Mouse (Mus musculus): ENCODE data around the gene Tmed10. TPM values are rescaled to one million over a fixed set of nuclear protein-coding genes. Genes with fewer than 3 reads are reported as not detected.

Gene Tmed10
- polyA plus RNA-seq, 3 experiments from 2014 or later: 186 to 239 (median 213) TPM

DNA sequence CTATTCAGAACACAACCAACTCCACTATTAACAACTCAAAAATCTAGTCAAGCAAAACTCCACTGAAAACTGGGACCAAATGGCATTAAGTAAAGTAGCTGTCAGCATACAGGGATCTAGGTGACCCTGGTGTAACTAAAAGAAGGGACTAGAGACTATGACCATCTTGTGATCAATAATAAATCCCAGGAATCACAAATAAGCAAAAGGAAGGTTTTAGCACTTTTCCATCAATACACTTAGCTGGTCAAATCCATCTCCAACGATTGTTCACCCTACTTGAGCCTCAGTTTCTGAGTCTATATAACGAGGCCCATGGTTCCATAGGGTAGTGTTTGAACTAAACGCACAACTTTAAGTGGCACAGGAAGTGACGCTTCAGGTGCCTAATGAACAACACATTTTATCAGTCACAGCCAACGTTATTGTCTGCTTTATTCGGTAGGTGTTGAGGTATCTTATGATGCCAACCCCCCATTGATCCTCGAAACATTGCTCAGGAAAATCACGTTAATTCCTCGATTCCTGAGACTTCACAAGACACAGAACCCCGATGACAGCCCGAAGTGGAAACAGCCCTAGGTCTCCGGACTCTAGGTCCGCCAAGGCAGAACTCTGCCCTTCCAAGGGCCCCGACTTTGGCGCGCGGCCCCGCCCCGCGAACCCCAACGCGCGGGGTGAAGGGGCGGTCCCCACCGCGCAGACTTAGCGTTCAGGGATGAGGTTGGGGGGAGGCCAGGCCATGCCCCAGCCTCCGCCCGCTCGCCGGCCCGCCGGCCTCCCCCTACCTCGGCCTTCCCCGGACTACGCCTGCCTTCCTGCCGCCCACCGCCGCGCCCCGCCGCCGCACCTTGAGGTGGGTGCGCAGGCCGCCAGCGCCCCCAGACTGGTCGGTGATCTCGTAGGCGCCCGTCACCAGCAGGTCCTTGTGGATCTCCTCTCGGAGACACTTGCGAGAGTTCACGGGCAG, 771 bp downstream of the Tmed10 start:
- peak; percentile 58 for ATAC-seq

DNA sequence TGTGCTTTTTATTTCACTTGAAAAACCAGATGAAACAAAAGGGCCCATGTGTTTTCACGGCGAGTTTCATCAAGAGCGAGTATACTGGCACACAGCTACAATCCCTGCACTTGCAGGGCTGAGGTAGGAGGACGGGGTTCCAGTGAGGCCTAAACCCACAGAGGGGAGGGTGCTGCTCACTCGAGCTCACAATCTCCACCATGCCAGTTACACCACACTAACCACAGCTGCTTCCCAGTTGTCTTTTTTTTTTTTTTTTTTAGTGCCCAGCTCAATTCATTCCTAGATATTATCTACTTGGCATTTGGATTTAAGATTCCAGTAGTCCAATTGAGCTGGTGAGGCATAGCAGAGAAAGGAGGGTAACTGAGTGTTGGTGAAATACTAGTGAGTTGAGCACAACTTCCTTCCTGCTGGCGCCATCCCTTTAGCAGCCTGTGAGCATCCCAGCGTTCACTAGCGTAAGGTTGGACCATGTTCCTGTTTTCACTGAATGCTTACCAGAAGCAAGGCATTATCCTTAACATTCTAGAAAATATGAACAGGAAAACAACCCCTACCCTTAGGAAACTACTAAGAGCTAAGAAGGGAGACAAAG, 2.5 kb downstream of the Tmed10 start:
- ATAC-seq: no peak

DNA sequence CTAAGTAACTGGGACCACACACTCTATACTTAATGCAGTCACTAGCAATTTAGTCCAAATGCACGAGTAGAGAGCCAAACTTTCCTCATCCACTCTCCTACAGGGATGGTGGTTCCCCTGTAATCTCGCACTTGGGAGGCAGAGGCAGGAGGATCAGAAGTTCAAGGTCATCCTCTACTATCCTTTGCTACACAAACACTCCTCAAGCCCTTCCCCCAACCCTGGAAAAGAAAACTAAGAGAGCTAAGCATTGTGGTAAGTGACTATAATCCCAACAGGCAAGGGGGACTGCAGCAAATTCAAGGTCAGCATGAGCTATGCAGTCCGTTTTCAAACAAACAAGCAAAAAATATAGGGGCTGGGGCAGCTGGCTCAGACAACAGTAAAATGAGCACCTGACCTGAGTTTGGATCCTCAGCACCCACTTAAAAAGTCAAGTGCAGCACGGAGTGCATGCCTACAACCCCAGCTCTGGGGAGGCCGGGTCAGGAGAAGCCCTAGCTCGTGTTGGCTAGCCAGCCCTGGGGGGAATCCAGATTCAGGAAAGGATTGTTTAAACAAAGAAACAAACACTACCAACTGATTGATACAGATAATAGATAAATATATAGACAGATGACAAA, 6.1 kb downstream of the Tmed10 start:
- ATAC-seq: no peak

DNA sequence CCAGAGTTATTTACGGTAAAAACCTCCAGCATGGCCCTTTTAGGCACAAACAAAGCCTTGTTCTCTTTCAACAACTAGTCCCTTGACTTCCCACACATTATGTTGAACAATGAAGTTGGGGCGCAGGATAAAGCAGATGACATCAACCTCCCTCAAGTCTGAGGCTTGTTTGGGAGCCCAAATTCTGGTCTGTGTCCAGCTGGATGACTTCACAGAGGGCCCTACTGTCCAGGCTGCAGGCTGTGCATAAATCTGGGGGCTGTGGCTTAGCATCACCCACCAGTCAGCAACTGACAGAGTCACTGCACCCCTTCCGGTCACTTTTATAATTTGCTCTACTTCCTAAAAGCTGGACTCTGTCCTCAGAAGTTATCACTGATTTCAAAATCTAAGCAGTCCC, 8.4 kb downstream of the Tmed10 start:
- ATAC-seq: no peak

DNA sequence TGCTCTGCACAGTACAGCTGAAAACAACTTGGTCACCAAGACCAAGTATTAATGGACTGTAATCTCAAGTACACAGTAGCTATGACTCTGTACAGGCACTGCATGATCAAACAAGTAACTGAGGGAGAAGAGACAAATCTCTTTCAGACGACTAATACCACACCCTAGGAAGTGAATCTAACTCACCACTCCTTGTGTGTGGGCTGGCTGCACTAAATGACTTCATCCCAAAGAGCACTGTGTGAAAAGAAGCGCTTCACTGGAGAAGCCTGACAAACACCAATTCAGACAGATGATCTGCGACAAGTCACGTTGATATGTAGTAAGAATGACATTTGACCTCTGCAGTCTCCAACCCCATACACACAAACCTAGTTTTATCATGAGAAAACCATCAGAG, 12.1 kb downstream of the Tmed10 start:
- ATAC-seq: no peak

DNA sequence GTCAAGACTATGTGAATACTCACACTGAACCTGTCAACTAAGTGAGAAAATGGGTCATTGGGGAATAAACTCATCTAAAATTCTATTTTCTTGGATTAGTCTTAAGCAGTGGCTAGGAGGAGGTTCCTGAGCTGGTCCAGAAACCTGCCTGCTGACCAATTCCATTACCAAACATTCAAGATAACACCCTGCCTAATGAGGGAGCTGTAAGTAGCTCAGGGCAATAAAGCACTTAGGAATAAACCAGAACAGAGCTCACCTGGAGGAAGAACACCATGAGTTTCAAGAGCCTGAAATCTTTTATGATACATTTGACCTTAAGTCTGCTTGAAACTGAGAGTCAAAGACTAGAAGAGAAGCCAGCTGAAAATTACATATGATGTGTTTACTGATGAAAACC, 13.1 kb downstream of the Tmed10 start:
- ATAC-seq: no peak

DNA sequence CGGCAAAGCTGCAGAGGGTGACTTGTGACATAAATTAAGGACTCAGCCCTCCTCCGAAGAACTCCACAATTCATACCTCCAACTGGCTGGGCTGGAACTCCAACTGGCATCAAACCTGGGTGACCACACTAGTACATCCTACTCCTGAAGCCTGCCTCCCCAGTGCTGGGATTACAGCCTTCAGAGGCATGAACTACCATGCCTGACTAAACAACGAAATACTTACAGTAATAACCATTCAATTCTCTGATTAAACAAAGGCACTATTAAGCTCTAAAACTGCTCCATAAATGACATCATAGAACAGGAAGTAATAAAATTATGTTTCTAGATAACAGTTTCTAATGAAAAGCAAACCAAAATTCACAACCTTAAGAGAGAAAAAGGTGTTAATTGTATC, 13.5 kb downstream of the Tmed10 start:
- no peak for ATAC-seq

DNA sequence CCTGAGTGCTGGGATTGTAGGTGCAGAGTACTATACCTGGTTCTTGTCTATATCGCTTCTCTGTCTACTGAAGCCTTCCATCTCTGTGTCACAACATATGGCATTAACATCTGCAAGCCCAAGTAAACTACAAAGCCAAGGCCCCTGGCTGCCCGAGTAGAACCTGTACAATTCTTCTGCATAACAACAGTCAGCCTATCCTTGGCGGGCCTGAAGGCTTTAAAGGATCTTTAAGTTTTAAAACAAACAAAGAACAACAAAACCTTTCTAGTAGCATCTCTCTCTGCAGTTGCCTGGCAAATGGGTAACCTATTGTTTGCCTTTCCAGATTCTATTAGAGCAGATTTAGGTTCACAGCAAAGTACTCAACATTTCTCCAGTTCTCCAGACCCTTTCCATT, 20.6 kb downstream of the Tmed10 start:
- no peak for ATAC-seq

DNA sequence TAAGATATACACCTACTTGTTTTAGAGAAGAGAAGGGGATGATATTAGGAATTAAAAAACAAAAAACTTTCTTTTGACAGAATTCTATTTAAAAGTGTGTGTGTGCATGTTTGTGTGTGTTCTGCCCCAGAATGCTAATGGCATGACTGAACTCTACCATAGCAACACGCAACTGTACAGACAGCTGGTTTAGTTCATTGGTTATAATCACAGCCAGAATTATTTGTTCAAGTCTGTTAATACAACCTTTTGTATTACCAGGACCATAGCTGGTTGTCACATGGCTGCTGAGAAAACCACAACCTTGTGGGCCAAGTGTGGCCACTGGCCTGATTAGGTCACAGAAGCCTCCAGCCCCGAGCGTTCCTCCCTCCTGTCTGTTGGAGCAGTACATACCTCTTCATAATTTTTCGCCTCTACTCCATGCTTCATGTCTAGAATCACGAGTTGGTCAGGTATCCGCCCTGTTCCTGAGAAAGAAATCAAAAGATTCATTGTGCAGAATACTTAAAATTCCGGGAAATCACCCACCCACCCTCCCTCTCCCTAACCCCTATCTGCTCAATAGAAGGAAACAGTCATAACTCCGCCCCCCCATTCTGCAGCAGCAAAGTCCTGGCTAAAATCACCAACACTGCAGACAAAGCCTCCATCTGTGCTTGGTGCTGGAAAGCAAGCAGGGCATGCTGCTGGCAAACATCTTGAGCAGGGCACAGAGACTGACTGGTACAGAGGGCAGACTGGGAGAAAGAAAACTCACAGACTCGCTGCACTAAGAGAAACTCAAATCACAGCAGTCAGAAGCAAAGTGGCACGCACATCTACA, 24.0 kb downstream of the Tmed10 start:
- ATAC-seq: no peak

DNA sequence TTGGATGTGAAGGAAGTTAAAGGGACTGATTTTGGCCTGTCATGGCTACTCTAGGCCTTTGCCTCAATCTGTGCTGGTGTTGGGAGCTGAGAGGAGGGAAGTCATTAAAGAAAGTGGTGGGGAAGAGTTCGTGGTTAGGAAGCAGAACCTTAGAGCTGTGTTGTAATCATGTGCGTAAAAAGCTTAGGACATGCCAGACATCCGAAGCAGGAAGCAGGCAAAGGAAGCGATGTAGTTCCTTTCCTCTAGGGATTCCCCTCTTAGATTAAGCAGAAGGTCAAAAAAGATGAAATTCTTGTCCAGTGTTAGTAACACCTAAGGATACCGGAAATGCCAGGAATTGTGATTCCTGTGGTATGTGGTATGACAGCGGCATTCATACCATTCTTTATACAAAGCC, 26.3 kb downstream of the Tmed10 start:
- ATAC-seq: no peak

DNA sequence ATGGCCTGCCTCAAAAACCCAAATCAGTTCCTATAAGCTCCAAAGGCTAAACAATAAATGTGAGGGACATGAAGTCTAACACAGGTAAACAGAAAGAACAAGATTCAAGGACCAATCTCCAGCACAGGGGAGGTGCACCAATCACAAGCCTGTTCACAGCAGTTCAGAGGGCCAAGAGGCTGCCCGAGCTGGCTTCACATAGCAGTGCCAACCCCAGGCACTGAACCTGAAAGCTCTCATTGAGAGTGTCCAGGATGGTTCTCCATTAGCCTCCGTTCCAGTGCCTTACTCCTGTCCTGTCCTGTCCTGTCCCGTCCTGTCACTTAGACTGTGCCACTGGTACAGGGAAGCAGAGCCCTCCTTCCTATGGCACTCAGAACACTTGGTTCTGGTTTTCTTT, 27.5 kb downstream of the Tmed10 start:
- ATAC-seq: no peak

DNA sequence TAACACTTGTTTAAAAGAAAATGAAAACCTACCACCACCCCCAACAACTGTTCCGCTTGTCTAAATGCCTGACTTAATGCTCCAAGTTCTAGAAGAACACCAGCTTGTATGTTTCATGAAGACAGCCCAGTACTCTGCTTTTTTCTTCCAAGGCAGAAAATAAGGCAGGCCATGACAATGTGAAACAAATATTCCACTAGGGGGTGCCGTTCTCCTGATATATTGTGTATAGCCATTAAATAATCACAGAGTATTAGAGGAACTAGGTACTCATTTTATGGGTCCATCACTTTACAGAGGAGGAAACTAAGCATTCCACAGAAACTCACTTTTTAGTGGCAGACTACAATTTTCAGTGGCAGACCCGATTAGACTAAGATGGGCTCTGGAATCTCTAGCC, 28.3 kb downstream of the Tmed10 start:
- ATAC-seq: peak; percentile 84

DNA sequence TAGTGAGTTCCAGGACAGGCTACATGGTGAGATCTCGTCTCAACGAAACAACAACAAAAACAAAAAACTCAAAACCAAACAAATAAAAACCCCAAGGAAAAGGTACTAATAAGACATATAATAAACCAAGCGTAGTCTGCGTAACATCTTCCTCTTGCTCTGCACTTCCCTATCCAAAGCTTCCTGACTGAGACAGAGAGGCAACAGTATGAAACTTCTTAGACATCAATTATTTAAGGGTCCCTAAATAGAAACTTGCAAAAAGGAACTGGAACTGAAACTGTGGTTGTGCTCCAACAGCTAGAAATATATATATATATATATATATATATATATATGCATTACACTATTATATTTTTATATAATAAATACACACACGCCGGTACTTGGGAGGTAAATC, 29.1 kb downstream of the Tmed10 start:
- no peak for ATAC-seq

DNA sequence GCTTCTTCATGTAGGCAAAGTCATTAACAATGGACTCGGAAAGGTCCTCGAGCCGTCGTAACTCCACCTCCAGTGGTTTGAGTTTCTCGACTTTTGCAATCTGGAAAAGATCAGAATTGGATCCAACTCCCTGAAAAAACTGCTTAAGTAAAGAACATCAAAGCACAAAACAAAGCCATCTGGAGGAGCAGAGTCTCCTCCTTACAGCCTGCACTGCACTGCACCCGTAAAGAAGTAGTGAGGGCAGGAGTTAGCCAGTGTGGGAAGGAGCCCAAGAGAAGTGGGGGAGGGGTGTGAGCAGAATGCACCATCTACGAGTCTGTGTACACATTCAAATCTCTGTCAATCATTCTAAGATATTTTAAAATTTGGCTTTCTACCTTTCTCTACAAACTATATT, 30.4 kb downstream of the Tmed10 start:
- no peak for ATAC-seq

DNA sequence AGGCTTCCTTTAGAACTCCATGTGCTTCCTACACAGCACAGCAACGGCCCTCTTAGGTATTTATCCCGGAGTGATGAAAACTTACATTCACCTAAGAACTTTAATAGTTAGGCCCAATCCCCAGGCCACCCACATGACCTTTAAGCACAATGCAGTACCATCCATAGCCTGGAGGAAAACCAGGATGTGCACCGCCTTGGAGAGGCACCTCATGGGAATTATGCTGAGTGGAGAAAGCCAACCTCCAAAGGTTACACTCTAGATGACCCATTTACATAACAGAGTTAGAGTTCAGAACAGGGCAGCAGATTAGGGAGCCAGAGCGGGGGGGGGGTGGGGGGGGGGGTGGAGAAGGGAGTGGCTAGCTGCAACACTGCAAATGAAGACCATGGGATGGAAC, 32.3 kb downstream of the Tmed10 start:
- no peak for ATAC-seq

DNA sequence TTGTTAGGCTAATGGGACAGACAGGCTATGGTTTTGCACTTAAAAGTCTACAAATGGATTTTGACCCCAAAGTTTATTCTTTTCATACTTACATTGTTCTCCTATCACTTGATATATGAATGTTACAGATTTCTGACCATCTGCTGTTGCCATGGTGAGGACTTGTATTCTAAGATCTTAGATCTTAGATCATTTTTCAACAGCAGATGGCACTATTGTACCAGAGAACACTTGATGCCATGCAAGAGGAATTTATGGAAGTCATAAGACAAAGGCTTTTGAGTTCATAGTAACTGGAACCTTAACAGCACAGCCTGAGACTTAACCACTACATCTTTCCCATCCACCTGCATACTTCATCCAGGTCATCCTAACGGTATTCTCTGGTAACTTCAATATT, 33.5 kb downstream of the Tmed10 start:
- no peak for ATAC-seq

DNA sequence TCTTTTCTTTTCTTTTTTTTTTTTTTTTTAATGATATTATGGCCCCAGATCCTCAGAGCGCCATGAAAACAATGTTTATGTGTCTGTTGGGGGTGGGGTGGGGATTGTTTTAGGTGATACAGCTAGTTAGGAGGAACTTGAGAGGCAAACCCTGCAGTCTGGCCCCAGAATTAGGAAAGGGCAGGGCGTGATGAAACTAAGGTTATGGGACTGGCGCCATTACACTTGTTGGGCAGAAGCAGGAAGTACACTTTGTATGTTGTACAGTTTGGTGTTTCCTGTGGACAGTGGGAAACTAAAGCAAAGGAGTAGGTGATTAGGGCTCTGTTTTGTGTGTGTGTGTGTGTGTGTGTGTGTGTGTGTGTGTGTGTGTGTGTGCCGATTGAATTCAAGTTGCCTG, 34.7 kb downstream of the Tmed10 start:
- ATAC-seq: peak; percentile 31

DNA sequence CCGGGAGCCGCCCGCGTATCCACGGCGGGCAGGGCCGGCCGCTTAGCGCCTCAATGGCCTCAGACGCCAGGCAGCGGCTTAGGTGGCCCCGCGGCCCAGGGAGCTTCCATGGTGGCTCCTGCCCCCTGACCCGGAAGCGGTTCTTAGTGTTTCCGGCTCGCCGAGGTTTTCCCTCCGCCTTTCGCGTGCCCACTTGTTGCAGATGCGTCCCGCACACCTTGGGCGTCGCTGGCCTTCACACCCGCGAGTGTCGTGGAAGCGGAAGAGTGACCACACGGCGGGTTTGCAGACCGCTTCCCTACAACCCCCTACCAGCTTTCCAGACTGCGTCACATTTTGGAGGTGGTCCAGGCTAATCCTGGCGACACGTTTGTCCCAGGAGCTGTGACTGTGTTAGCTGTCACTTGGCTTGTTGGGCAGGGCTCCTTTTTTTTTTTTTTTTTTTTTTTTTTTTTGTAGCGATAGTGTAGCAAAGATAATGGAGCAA, 35.4 kb downstream of the Tmed10 start, which contains the start of gene Nek9:
Gene Nek9, minus strand, starts transcription at position 120 of the 487 bp plus-strand sequence.
- peak; percentile 92 for ATAC-seq

DNA sequence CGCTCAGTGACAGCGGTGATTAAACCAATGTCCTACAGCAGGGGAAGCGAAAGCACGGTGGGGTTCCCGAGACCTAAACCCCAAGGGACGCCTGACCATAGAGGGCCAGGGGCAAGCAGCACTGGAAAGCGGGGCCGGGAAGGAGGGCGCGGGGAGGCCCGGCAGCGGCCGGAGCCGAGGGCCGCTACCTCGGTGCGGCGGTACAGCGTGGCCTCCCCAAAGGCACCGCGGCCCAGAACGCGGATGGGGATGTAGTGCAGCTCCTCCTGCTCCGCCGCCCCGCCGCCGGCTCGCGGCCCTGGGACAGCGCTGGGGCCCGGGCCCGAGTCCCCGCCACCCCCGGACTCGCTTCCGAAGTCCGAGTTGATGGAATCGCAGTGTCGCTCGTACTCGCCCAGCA, 35.8 kb downstream of the Tmed10 start:
- ATAC-seq: peak; percentile 32

DNA sequence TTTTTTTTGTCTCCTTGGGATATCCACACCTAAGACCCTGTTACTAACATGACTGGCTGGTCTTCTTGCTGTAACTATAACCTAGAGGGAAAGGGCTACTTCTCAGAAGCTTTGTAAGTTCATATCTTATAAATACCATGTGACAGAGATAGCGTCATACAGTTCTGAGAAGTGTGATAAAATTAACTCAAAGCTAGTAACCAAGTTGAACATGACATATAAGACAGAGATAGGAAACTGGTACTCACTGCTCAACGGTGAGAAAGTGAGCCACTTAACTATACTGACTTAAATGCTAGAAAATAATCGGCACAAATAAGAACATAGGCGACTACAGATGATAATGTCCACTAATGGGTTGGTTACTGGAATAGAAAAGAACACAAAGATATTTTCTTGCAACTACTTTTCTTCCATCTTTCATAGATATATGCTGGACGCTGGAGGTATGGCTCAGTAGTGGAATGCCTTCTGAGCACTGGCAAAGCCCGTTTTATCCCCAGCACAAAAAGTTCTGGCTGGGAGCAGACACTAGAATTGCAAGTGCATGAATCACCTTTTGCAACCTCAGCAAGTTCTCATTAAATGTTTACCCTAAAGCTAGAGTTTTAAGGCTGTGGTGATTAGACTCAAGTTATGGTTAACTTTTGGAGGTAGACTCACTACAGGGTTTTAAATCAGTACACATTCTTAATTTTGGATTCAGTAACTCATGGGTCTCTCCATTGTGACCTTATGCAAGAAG, 36.9 kb downstream of the Tmed10 start:
- no peak for ATAC-seq

DNA sequence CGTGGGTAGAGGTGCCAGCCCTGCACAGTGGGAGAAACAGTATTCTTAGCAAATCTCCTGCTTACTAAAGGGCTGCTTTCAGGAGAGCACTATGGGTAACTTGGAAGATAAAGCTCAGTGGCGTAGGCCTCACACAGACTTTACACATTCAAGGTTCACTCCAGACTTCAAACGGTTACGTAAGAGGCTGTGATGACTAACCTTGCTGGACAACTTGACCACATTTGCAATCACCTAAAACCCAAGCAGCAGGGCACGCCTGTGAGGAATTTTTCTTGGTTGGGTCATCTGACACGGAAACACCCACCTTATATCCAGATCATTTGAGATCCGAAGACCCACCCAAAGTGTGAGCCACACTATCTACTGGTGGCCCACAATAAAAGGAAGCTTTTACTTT, 44.5 kb downstream of the Tmed10 start:
- no peak for ATAC-seq

DNA sequence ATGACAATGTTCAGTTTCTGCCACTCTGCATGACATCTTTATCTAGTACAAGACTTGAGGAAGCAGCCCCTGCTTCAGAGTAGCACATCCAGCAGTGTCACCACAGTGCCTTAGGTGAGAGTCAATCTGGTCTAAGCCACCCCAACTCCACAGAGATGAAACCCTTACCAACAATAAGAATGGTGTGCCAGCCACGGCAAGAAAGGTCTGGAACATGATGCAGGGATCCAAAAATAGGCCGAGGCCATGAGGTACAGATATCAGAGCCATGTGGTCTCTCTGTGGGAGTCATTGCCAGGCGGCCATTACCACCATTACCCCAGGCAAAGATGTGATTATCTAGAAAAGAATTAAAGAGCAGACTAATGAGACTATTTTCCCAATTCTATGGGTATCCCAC, 66.0 kb downstream of the Tmed10 start:
- no peak for ATAC-seq

All from inflammation-experienced regulatory T-cells, adult 6 months (primary cell).